Mouse (Mus musculus) retina, postnatal 1 day (tissue): ENCODE data around the gene B430306N03Rik.

ENCODE experiments used
- DNase-seq: peaks from one replicate; pipeline ENCODE4 v3.0.0-alpha.2; 2012

The B430306N03Rik gene

GRCm38 (mm10) chr17:48363421-48363965, 47.6 kb downstream of the B430306N03Rik start:
- no peak for DNase-seq

- DNase-seq, result peak; percentile 1
Measured at GRCm38 (mm10) chr17:48365511-48366155, 49.7 kb downstream of the B430306N03Rik start.

- DNase-seq, result no peak
Measured at GRCm38 (mm10) chr17:48366806-48367205, 50.9 kb downstream of the B430306N03Rik start.

- no peak for DNase-seq
Measured at GRCm38 (mm10) chr17:48371621-48372020, 55.7 kb downstream of the B430306N03Rik start.

- DNase-seq, result no peak
Measured at GRCm38 (mm10) chr17:48372987-48373386, 57.0 kb downstream of the B430306N03Rik start.

GRCm38 (mm10) chr17:48376102-48376501, 60.2 kb downstream of the B430306N03Rik start:
- no peak for DNase-seq
